33 mouse cellular contexts compared by ENCODE assay signal in the genomic region with DNA sequence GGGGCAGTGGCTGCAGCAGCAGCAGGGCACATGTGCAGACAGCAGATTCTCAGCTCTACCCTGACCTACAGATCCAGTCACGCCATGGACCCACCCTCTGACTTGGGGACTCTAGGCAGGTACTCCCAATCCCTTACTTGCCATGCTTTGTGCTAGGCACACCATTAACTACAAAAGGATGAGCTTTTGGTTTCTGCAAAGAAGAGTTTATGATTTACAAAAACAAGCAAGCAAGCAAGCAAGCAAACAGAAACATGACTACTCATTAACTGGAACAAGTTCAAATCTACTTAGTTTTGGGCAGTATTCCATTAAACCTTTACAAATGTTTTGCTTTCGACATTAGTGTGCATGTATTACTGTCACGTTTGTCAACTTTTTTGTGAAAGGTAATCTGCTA.
"Had no signal": no experiment of that assay in that cellular context is flagged by ENCODE, and none has a peak within 500 bp of the region (broad histone marks: within the 10 kb centered on the region; RNA-seq: fewer than 3 reads in every experiment).

No protein-coding gene starts in this region.

- H3K4me3 ChIP-seq: limb, embryonic 10.5 days; limb, embryonic 12.5 days; limb, embryonic 13.5 days; limb, embryonic 15.5 days; liver, embryonic 12.5 days; liver, embryonic 13.5 days; liver, embryonic 15.5 days; lung, embryonic 15.5 days; megakaryocyte, embryonic 14.5 days; midbrain, embryonic 10.5 days; midbrain, embryonic 12.5 days; midbrain, embryonic 13.5 days; midbrain, embryonic 15.5 days; myocyte; neural tube, embryonic 12.5 days; neural tube, embryonic 13.5 days had no signal

- ATAC-seq: liver, embryonic 12.5 days; liver, postnatal 0 days; lung, postnatal 0 days; midbrain, embryonic 13.5 days; midbrain, embryonic 15.5 days; midbrain, embryonic 16.5 days had no signal

- H3K4me2 ChIP-seq: limb, embryonic 12.5 days; limb, embryonic 13.5 days; limb, embryonic 15.5 days; liver, embryonic 11.5 days; liver, embryonic 12.5 days; liver, embryonic 13.5 days; liver, embryonic 15.5 days; lung, embryonic 14.5 days; lung, embryonic 15.5 days; midbrain, embryonic 11.5 days; midbrain, embryonic 12.5 days; midbrain, embryonic 13.5 days; midbrain, embryonic 15.5 days; neural tube, embryonic 12.5 days; neural tube, embryonic 13.5 days had no signal

- H3K9ac ChIP-seq: limb, embryonic 12.5 days; limb, embryonic 13.5 days; limb, embryonic 15.5 days; liver, embryonic 12.5 days; liver, embryonic 13.5 days; liver, embryonic 14.5 days; liver, embryonic 15.5 days; liver, postnatal 0 days; lung, embryonic 14.5 days; lung, embryonic 15.5 days; midbrain, embryonic 12.5 days; midbrain, embryonic 13.5 days; midbrain, embryonic 15.5 days; neural tube, embryonic 12.5 days; neural tube, embryonic 13.5 days had no signal

- H3K36me3 ChIP-seq: limb, embryonic 10.5 days; limb, embryonic 12.5 days; limb, embryonic 13.5 days; limb, embryonic 15.5 days; liver, embryonic 12.5 days; liver, embryonic 13.5 days; liver, embryonic 15.5 days; lung, embryonic 15.5 days; midbrain, embryonic 10.5 days; midbrain, embryonic 12.5 days; midbrain, embryonic 13.5 days; midbrain, embryonic 15.5 days; neural tube, embryonic 12.5 days; neural tube, embryonic 13.5 days had no signal

- H3K9me3 ChIP-seq: limb, embryonic 10.5 days; limb, embryonic 12.5 days; limb, embryonic 13.5 days; limb, embryonic 15.5 days; liver, embryonic 12.5 days; liver, embryonic 13.5 days; liver, embryonic 15.5 days; lung, embryonic 15.5 days; midbrain, embryonic 10.5 days; midbrain, embryonic 12.5 days; midbrain, embryonic 13.5 days; midbrain, embryonic 15.5 days; neural tube, embryonic 12.5 days; neural tube, embryonic 13.5 days had no signal

- H3K27me3 ChIP-seq: limb, embryonic 12.5 days; limb, embryonic 13.5 days; limb, embryonic 15.5 days; liver, embryonic 12.5 days; liver, embryonic 13.5 days; liver, embryonic 15.5 days; lung, embryonic 15.5 days; megakaryocyte, embryonic 14.5 days; midbrain, embryonic 12.5 days; midbrain, embryonic 13.5 days; midbrain, embryonic 15.5 days; neural tube, embryonic 12.5 days; neural tube, embryonic 13.5 days had no signal

- H3K27ac ChIP-seq: limb, embryonic 10.5 days; limb, embryonic 12.5 days; limb, embryonic 13.5 days; limb, embryonic 15.5 days; liver, embryonic 12.5 days; liver, embryonic 13.5 days; liver, embryonic 14.5 days; liver, embryonic 15.5 days; lung, embryonic 15.5 days; macrophage; midbrain, embryonic 10.5 days; midbrain, embryonic 12.5 days; midbrain, embryonic 13.5 days; midbrain, embryonic 15.5 days; neural tube, embryonic 12.5 days; neural tube, embryonic 13.5 days had no signal

- H3K4me1 ChIP-seq: limb, embryonic 10.5 days; limb, embryonic 12.5 days; limb, embryonic 13.5 days; limb, embryonic 15.5 days; liver, embryonic 12.5 days; liver, embryonic 13.5 days; liver, embryonic 15.5 days; lung, embryonic 15.5 days; megakaryocyte, embryonic 14.5 days; midbrain, embryonic 10.5 days; midbrain, embryonic 12.5 days; midbrain, embryonic 15.5 days; neural tube, embryonic 12.5 days; neural tube, embryonic 13.5 days had no signal

- DNase-seq: left cerebral cortex, postnatal 4 days; liver; liver, embryonic 13.5 days; liver, postnatal 0 days; lung, adult 18-20 months; lung, adult 2 months; lung, embryonic 14.5 days; lung, postnatal 10 days; lung, postnatal 14 days; lung, postnatal 36 days; lung, postnatal 4 days; midbrain, embryonic 14.5 days had no signal
